Mouse (Mus musculus): Measurements from ENCODE around the gene Msl2.
A peak's percentile ranks its signal among the peaks of the same experiment; 100 is the strongest.

The Msl2 gene

GRCm38 (mm10) chr9:101075091-101075581, 1.2 kb downstream of the Msl2 start:
- peak; percentile 29 for DNase-seq

- DNase-seq = peak; percentile 4
Observed at GRCm38 (mm10) chr9:101075694-101076093, 1.8 kb downstream of the Msl2 start.

- DNase-seq = no peak
Observed at GRCm38 (mm10) chr9:101076095-101076875, 2.4 kb downstream of the Msl2 start.

GRCm38 (mm10) chr9:101077486-101077885, 3.6 kb downstream of the Msl2 start:
- DNase-seq = no peak

- DNase-seq = peak; percentile 3
Observed at GRCm38 (mm10) chr9:101078579-101078978, 4.7 kb downstream of the Msl2 start.

GRCm38 (mm10) chr9:101080046-101080685, 6.3 kb downstream of the Msl2 start:
- no peak for DNase-seq

- DNase-seq = no peak
Observed at GRCm38 (mm10) chr9:101083728-101084127, 9.8 kb downstream of the Msl2 start.

GRCm38 (mm10) chr9:101095425-101095824, 21.5 kb downstream of the Msl2 start:
- DNase-seq = no peak

GRCm38 (mm10) chr9:101096461-101096860, 22.6 kb downstream of the Msl2 start:
- no peak for DNase-seq

GRCm38 (mm10) chr9:101097542-101097941, 23.6 kb downstream of the Msl2 start:
- no peak for DNase-seq

GRCm38 (mm10) chr9:101099445-101099844, 25.5 kb downstream of the Msl2 start:
- no peak for DNase-seq

- DNase-seq = no peak
Observed at GRCm38 (mm10) chr9:101100163-101100562, 26.3 kb downstream of the Msl2 start.

- DNase-seq = no peak
Observed at GRCm38 (mm10) chr9:101101547-101101946, 27.6 kb downstream of the Msl2 start.

- DNase-seq = no peak
Observed at GRCm38 (mm10) chr9:101102288-101102687, 28.4 kb downstream of the Msl2 start.

GRCm38 (mm10) chr9:101104931-101105330, 31.0 kb downstream of the Msl2 start:
- DNase-seq = no peak

- DNase-seq = no peak
Observed at GRCm38 (mm10) chr9:101105735-101106134, 31.8 kb downstream of the Msl2 start.

- DNase-seq = no peak
Observed at GRCm38 (mm10) chr9:101107386-101107785, 33.5 kb downstream of the Msl2 start.

- DNase-seq = peak; percentile 53
Observed at GRCm38 (mm10) chr9:101110013-101110412, 36.1 kb downstream of the Msl2 start.

GRCm38 (mm10) chr9:101113317-101113716, 39.4 kb downstream of the Msl2 start:
- DNase-seq = no peak

GRCm38 (mm10) chr9:101114182-101114884, 40.4 kb downstream of the Msl2 start:
- no peak for DNase-seq

GRCm38 (mm10) chr9:101143635-101144034, 69.7 kb downstream of the Msl2 start:
- DNase-seq = no peak

GRCm38 (mm10) chr9:101152872-101153271, 79.0 kb downstream of the Msl2 start:
- DNase-seq = no peak
